Mouse (Mus musculus) heart, embryonic 12.5 days (tissue): ENCODE measurements around the gene Btg2. TPM values are rescaled to one million over a fixed set of nuclear protein-coding genes. Genes with fewer than 3 reads are reported as not detected.

ENCODE experiments used
- ATAC-seq: fragments of 200-750 bp; cut with Nextera tagmentation; 2 replicates; pipeline ENCODE4 v1.8.0; 2017; ENCODE audit warnings: moderate TSS enrichment, moderate library complexity; ENCODE audit not compliant: insufficient number of reproducible peaks, low FRiP score
- H3K27ac ChIP-seq: fragments of 300-500 bp; sonication (generic); 2 replicates; pipeline ENCODE4 v1.5.1; 2016; ENCODE audit warnings: mild to moderate bottlenecking, moderate library complexity; ENCODE audit not compliant: poor library complexity, severe bottlenecking
- H3K27me3 ChIP-seq: fragments of 300-500 bp; sonication (generic); replicated peaks from 2 replicates; pipeline ENCODE4 v1.6.1; 2016; ENCODE audit warnings: mild to moderate bottlenecking, moderate library complexity
- H3K36me3 ChIP-seq: fragments of 300-500 bp; sonication (generic); 2 replicates; pipeline ENCODE4 v1.6.1; 2016; ENCODE audit warnings: mild to moderate bottlenecking, moderate library complexity
- H3K4me1 ChIP-seq: fragments of 300-500 bp; sonication (generic); replicated peaks from 2 replicates; pipeline ENCODE4 v1.6.1; 2016; ENCODE audit warnings: mild to moderate bottlenecking
- H3K4me2 ChIP-seq: fragments of 300-500 bp; sonication (generic); 2 replicates; pipeline ENCODE4 v1.6.1; 2016; ENCODE audit warnings: mild to moderate bottlenecking, moderate library complexity
- H3K4me3 ChIP-seq: fragments of 300-500 bp; sonication (generic); 2 replicates; pipeline ENCODE4 v1.5.1; 2016; ENCODE audit warnings: mild to moderate bottlenecking
- H3K9ac ChIP-seq: fragments of 300-500 bp; sonication (generic); 2 replicates; pipeline ENCODE4 v1.6.1; 2016; ENCODE audit warnings: mild to moderate bottlenecking, moderate library complexity
- H3K9me3 ChIP-seq: fragments of 300-500 bp; sonication (generic); replicated peaks from 2 replicates; pipeline ENCODE4 v1.6.1; 2016; ENCODE audit warnings: mild to moderate bottlenecking, moderate library complexity
- WGBS: fragments of 180-500 bp; shearing (Covaris S2); methylation state at CpG from one replicate; pipeline ENCODE4 v1.1.7; 2016; 5-methylcytosine and 5-hydroxymethylcytosine counted together
- polyA plus RNA-seq: library from polyadenylated mRNA; unstranded; fragments of >200 nt; fragmentation: Nextera tagmentation; extraction: Ambion mirVana; gene quantifications from 2 replicates; pipeline ENCODE4 v1.2.1, GENCODE M21; 2016

Btg2 gene
- polyA plus RNA-seq, 1 experiment from 2014 or later = 37.8 TPM

DNA sequence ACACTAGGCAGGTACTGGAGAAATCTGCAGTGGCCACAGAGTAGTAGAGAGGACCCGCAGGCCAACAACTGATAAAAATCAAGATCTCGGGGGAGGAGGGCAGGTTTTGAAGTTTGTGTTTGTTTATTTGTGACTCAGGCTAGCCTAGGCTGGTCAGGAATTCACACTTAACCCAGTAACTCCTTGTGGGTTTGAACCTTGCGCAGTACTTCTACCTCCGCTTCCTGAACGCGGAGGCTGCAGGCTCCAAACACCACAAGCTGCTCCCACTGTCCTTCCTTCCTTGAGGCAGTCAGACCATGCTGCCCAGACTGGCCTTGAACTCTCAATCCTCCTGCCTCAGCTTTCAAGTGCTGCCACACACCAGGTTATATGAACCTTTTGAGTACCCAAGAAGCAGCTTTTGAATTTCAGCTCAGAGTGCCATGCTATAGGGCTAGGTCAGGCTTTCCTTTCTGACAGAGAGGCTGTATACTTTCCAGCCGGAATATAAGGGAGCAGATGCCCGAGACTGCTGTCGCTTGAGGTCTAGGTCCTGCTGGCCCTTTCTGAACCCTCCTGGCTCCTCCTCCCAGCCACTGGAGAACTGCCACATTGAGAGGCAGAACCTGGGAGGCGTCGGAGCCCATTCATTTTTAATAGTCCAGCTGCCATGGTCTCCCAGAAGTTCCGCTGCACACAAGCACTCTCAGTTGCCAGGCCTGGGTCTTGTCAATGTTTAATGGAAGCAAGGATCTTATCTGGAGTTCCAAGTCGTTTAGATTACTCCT, 19.2 kb upstream of the Btg2 start:
- H3K27ac ChIP-seq = peak overlapping the region; percentile 97
- no peaks in the 10 kb centered on the region for H3K27me3 ChIP-seq
- no peak for ATAC-seq
- H3K4me1 ChIP-seq = peaks cover 64% of the 10 kb centered on the region
- H3K4me3 ChIP-seq = peak overlapping the region; percentile 36; the same call in 1 of the 2 replicates
- 40% methylated on average over 13 of the region's 13 CpGs for WGBS
- no peaks in the 10 kb centered on the region for H3K36me3 ChIP-seq
- H3K9me3 ChIP-seq = no peaks in the 10 kb centered on the region
- peak overlapping the region; percentile 61 for H3K4me2 ChIP-seq
- peak overlapping the region; percentile 60 for H3K9ac ChIP-seq

DNA sequence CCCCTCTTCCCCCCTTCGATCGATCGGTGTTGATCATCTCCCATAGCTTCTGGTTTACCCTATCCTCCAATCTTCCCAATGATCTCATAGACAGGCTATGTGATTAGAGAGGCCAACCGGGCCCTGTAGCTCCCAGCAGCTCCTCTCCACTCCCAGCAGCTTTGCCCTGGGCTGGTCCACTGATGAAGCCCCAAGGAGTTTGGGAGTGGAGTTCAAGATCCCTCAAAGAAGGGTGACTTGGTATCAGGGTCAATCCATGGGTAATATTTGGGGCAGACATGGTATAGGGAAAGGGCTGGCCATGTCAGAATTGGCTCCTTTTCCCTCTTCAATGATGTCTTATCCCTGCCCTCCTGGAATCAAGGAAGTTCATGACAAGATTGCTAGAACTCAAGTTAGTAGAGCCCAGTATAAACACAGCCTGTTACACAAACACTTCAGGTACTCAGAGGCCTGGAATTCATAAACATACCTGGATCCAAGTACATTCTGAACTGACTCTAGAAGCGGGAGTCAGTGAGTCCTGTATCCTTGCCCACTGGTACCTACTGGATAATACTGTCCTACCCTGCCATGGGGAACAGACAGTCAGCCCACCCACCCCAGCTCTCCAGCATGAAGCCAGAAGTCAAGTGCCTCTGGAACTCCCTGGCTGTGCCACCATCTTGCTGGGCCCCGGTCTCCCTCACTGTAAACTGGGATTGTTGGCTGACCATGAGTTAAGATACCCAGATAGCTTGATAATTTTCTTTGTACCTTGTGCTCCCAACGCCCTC, 18.3 kb upstream of the Btg2 start:
- no peaks in the 10 kb centered on the region for H3K27me3 ChIP-seq
- H3K4me1 ChIP-seq = peaks cover 70% of the 10 kb centered on the region
- 82% methylated on average over 7 of the region's 7 CpGs for WGBS
- no peak overlapping the region for H3K4me3 ChIP-seq
- H3K9ac ChIP-seq = no peak overlapping the region
- H3K27ac ChIP-seq = peak overlapping the region; percentile 97
- H3K36me3 ChIP-seq = no peaks in the 10 kb centered on the region
- no peaks in the 10 kb centered on the region for H3K9me3 ChIP-seq
- ATAC-seq = no peak
- H3K4me2 ChIP-seq = no peak overlapping the region

DNA sequence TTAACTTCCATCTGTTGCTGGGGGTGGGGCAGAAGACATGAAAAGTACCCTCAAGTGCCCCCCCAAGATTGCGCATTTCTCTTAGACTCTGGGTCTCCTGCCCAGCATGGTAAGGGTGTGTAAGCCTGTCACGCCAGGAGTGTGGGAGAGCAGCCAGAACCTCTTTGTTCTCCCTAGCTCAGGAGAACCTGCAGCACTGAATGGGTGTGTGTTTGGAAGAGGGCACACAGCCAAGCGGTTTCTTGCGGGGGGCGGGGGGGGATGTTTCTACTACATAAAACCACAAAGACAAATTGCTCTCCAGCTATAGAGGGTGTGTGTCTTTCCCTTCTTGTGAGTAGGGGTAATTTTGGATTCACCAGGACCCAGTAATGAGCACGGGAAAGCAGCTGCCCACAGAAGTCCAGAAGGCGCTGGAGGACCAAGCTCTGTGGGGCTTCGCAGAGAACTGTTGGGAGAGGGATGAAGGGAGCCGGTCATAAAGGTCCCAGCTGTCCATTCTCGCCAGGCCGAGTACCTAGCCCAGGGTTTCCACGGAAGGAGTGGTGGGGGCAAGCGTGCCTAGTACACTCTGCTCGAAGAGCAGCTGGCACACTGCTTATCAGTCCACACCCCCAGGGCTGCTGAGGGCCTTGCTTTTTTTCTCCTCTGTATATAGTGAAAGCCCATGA, 17.5 kb upstream of the Btg2 start:
- Histone ChIP-seq H3K4me2 (no peak overlapping the region), H3K27ac (peak overlapping the region; percentile 61; the same call in 1 of the 2 replicates), H3K4me3 (no peak overlapping the region), H3K36me3 (no peaks in the 10 kb centered on the region), H3K4me1 (peaks cover 74% of the 10 kb centered on the region), H3K9ac (peak overlapping the region; percentile 26), H3K27me3 (no peaks in the 10 kb centered on the region), H3K9me3 (no peaks in the 10 kb centered on the region)
- WGBS = 57% methylated on average over 14 of the region's 14 CpGs
- no peak for ATAC-seq

DNA sequence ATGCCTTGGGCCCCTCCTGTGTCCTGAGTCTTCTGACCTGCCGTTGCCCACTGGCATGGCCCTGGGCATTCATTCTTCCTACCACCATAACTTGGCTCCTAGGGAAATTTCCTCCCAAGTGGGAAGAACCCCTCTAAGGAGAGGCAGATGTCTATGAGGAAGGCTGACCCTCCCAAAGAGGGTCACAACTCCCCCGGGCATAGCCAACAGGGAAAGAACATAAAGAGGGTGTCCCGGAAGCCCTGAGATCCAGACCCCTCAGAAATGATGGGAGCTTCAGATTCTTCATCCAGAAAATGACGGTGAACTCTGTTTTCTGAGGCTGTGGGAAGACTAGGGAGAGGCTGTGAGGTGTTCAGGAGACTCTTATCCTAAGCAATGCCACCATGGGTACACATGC, 16.8 kb upstream of the Btg2 start:
- no peak for ATAC-seq
- no peak overlapping the region for H3K27ac ChIP-seq
- no peak overlapping the region for H3K4me2 ChIP-seq
- no peaks in the 10 kb centered on the region for H3K36me3 ChIP-seq
- H3K4me3 ChIP-seq = no peak overlapping the region
- peaks cover 68% of the 10 kb centered on the region for H3K4me1 ChIP-seq
- no peaks in the 10 kb centered on the region for H3K27me3 ChIP-seq
- WGBS = 80% methylated on average over 4 of the region's 4 CpGs
- H3K9me3 ChIP-seq = no peaks in the 10 kb centered on the region
- no peak overlapping the region for H3K9ac ChIP-seq

DNA sequence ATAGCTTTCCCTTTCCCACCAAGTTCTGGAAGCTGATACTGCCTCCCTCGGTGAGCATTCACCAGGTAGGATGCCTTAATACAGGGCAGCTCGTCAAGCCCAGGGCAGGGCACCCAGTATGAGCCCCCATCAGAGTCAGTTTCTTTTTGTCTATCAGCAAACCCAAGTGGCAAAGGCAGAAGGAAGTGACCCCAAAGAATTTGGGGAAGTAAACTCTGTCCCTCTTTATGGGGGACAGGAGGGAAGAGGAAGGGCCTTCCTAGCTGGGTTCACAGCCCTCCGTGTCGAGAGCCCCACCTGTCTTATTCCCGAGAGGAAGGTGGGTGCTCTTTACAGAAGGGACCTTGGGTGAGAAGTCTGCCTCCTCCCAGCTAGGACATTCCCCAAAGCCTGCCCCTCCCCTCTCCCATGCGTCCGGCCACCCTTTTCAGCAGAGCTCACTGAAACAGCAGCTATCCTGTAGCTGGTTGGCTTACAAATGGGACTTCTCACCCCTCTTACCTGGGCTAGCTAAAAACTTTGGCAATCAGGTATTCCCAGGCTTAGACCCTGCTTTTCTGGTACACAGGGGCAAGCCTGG, 16.2 kb upstream of the Btg2 start:
- Histone ChIP-seq H3K4me3 (no peak overlapping the region), H3K9me3 (no peaks in the 10 kb centered on the region), H3K4me1 (peaks cover 62% of the 10 kb centered on the region), H3K27ac (no peak overlapping the region), H3K9ac (no peak overlapping the region), H3K36me3 (no peaks in the 10 kb centered on the region), H3K27me3 (no peaks in the 10 kb centered on the region), H3K4me2 (no peak overlapping the region)
- 59% methylated on average over 7 of the region's 7 CpGs for WGBS
- no peak for ATAC-seq

DNA sequence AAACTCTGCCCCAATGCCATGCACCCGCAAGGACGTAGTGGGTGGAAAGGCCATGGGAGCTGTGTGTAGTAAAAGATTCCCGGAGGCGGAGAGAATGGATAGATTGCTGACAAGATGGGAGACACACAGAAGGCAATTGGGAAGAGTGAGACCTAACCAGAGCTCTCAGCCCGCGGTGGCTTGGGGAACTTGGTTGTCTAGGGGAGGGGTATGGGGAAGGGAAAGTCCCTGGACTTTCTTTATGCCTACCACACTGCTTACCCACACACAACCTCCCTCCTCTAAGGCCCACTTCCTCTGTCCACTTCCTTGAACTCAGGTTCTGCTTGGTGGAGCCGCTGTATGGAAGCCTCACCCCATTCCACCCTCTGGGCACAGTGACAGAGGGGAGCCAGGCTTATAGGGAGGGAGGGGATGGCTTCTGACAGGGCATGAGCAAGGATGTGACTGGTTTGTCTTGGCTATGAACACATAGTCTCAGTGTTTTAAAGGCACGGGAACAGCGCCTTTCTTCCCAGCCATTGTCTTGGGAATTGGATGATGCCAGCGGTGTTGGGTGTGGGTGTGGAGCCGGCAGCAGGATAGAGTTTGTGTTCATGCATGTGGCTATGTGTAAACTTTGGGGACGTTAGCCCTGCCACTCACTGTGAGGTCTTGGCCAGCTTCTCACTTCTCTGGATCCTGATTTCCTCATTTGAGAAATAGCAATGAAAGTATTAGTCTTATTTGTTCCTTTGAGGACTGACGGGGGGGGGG, 15.0 kb upstream of the Btg2 start:
- peak overlapping the region; percentile 95 for H3K27ac ChIP-seq
- H3K9me3 ChIP-seq = no peaks in the 10 kb centered on the region
- H3K4me2 ChIP-seq = peak overlapping the region; percentile 76
- 67% methylated on average over 13 of the region's 13 CpGs for WGBS
- H3K27me3 ChIP-seq = no peaks in the 10 kb centered on the region
- no peak for ATAC-seq
- no peaks in the 10 kb centered on the region for H3K36me3 ChIP-seq
- H3K9ac ChIP-seq = peak overlapping the region; percentile 75; the same call in 1 of the 2 replicates
- peaks cover 56% of the 10 kb centered on the region for H3K4me1 ChIP-seq
- peak overlapping the region; percentile 43; the same call in 1 of the 2 replicates for H3K4me3 ChIP-seq

DNA sequence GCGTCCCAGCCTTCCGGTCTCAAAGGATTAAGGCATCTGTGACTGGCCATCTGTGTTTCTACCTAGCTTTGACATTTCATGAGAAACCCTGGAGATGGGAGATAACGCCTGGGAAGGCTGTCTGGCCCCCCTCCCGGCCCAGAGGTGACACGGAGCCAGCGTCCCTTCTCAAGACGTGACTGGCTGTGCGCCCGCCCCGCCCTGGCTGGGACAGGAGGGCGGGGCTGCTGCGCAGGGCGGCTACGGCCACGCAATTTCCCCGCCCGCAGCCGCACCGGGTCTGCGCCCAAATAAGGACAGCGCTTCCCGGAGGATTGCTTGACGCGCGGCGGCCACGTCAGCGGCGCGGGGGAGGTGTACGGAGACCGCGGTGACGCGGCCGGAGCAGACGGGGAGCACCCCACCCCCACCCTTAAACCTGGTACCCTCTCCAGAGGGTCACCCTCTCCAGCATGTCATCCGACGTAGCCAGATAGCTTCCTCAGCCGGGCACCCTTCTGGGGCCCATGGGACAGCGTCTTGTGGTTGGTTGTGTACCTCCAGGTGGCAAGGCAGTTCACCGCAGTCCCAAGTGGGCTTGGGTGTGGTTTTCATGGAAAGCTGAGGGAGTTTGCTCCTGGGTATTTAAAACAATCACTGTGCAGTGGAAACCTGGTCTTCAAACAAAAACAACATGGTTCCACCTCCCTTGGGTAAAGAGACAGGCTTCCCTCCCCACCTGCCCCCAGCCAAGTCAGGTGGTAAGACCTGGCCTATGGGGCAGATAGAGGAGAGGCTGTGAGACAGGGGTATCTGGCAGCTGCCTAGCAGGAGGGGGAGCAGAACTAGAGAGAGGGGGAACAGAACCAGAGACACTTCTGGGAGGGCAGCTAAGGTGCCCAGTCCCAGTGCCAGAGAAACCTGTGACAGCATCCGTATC, 14.2 kb upstream of the Btg2 start:
- H3K36me3 ChIP-seq = no peaks in the 10 kb centered on the region
- H3K27me3 ChIP-seq = no peaks in the 10 kb centered on the region
- H3K9ac ChIP-seq = peak overlapping the region; percentile 75
- 2% methylated on average over 43 of the region's 43 CpGs for WGBS
- H3K4me2 ChIP-seq = peak overlapping the region; percentile 76
- no peaks in the 10 kb centered on the region for H3K9me3 ChIP-seq
- H3K4me3 ChIP-seq = peak overlapping the region; percentile 43
- peak; percentile 97 for ATAC-seq
- peak overlapping the region; percentile 95 for H3K27ac ChIP-seq
- peaks cover 47% of the 10 kb centered on the region for H3K4me1 ChIP-seq

DNA sequence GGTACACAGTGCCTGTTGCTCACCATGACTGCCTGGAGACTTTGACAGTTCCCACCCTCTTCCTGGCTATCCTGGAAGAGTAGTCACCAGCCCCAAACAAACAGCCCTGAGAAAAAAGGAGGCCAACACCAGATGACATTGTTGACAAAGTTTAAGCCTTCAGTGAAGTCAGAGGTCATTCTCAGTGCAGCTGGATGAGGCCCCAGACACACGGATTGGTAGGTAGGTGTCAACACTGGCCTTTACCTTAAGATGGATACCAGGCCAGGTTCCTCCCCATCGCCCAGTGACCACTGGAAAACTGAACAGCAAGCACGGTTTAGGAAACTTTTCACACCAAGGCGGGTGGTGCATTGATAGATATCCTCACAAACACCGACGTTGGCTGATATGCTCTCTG, 13.4 kb upstream of the Btg2 start:
- Histone ChIP-seq H3K27ac (peak overlapping the region; percentile 95), H3K36me3 (no peaks in the 10 kb centered on the region), H3K4me3 (peak overlapping the region; percentile 43), H3K9ac (0 out of 2 replicates have a peak overlapping the region, but pooled peaks have one; percentile 27), H3K9me3 (no peaks in the 10 kb centered on the region), H3K4me2 (peak overlapping the region; percentile 76), H3K4me1 (peaks cover 41% of the 10 kb centered on the region), H3K27me3 (no peaks in the 10 kb centered on the region)
- WGBS = 7% methylated on average over 6 of the region's 6 CpGs
- 0 out of 2 replicates have a peak, but pooled peaks have one; percentile 0 for ATAC-seq

DNA sequence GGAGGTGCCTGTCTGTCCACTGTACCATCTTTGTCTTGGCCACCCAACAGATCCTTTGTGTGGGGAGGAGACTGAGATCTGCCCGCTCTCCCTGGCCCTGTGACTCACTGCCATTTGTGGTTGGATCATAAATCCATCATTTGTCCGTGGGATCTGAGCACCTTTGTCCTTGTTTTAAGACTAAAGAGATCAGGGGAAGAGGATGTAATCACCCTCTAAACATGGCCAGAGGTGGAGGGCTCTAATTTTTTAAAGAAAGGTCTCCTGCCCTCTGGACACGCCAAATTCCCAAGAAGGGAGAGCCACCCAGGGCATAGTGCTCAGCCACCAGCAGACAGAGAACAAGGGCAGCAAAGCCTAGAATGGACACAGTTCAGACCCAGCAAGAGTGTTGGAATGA, 12.9 kb upstream of the Btg2 start:
- H3K27me3 ChIP-seq = no peaks in the 10 kb centered on the region
- peaks cover 41% of the 10 kb centered on the region for H3K4me1 ChIP-seq
- ATAC-seq = no peak
- H3K4me3 ChIP-seq = no peak overlapping the region
- no peak overlapping the region for H3K4me2 ChIP-seq
- no peaks in the 10 kb centered on the region for H3K9me3 ChIP-seq
- no peaks in the 10 kb centered on the region for H3K36me3 ChIP-seq
- no peak overlapping the region for H3K9ac ChIP-seq
- H3K27ac ChIP-seq = peak overlapping the region; percentile 95
- 84% methylated on average over 3 of the region's 3 CpGs for WGBS
